Mouse (Mus musculus) midbrain, embryonic 13.5 days (tissue): ENCODE results near the gene Gm45837. TPM values are rescaled to one million over a fixed set of nuclear protein-coding genes. Genes with fewer than 3 reads are reported as not detected.

Experiments used
- ATAC-seq: fragments of 200-750 bp; cut with Nextera tagmentation; 2 replicates; pipeline ENCODE4 v1.8.0; 2017; ENCODE audit warnings: mild to moderate bottlenecking, moderate TSS enrichment, moderate library complexity
- H3K27ac ChIP-seq: fragments of 300-500 bp; sonication (generic); 2 replicates; pipeline ENCODE4 v1.5.1; 2015; ENCODE audit warnings: inconsistent platforms, mild to moderate bottlenecking, moderate library complexity
- H3K27me3 ChIP-seq: fragments of 300-500 bp; sonication (generic); 2 replicates; pipeline ENCODE4 v1.6.1; 2015; ENCODE audit warnings: mild to moderate bottlenecking, inconsistent platforms
- H3K36me3 ChIP-seq: fragments of 300-500 bp; sonication (generic); 2 replicates; pipeline ENCODE4 v1.6.1; 2015; ENCODE audit warnings: mild to moderate bottlenecking, inconsistent platforms
- H3K4me1 ChIP-seq: fragments of 300-500 bp; sonication (generic); replicated peaks from 2 replicates; pipeline ENCODE4 v1.6.1; 2015; ENCODE audit warnings: inconsistent platforms
- H3K4me2 ChIP-seq: fragments of 300-500 bp; sonication (generic); replicated peaks from 2 replicates; pipeline ENCODE4 v1.6.1; 2015; ENCODE audit warnings: moderate library complexity, mild to moderate bottlenecking, inconsistent platforms
- H3K4me3 ChIP-seq: fragments of 300-500 bp; sonication (generic); replicated peaks from 2 replicates; pipeline ENCODE4 v1.5.1; 2015; ENCODE audit warnings: mild to moderate bottlenecking, inconsistent platforms
- H3K9ac ChIP-seq: fragments of 300-500 bp; sonication (generic); replicated peaks from 2 replicates; pipeline ENCODE4 v1.6.1; 2015; ENCODE audit warnings: mild to moderate bottlenecking, inconsistent platforms
- H3K9me3 ChIP-seq: fragments of 300-500 bp; sonication (generic); 2 replicates; pipeline ENCODE4 v1.6.1; 2016; ENCODE audit warnings: mild to moderate bottlenecking, inconsistent platforms
- WGBS: fragments of 180-500 bp; shearing (Covaris S2); methylation state at CpG from one replicate; pipeline ENCODE4 v1.1.7; 2015; 5-methylcytosine and 5-hydroxymethylcytosine counted together
- polyA plus RNA-seq: library from polyadenylated mRNA; unstranded; fragments of >200 nt; fragmentation: Nextera tagmentation; extraction: Ambion mirVana; gene quantifications from 2 replicates; pipeline ENCODE4 v1.2.1, GENCODE M21; 2015

Gene Gm45837
- polyA plus RNA-seq, 1 experiment from 2014 or later, result not detected

- H3K9me3 ChIP-seq, result no peaks in the 10 kb centered on the region
- H3K4me2 ChIP-seq, result no peak overlapping the region
- no peaks in the 10 kb centered on the region for H3K36me3 ChIP-seq
- 54% methylated on average over 4 of the region's 4 CpGs for WGBS
- H3K4me1 ChIP-seq, result no peaks in the 10 kb centered on the region
- H3K27ac ChIP-seq, result no peak overlapping the region
- no peaks in the 10 kb centered on the region for H3K27me3 ChIP-seq
- H3K4me3 ChIP-seq, result no peak overlapping the region
- H3K9ac ChIP-seq, result no peak overlapping the region
- no peak for ATAC-seq
These were observed 80.3 kb downstream of the Gm45837 start for GRCm38 (mm10) chr7:101490952-101491351.

- no peak overlapping the region for H3K27ac ChIP-seq
- no peak overlapping the region for H3K4me2 ChIP-seq
- H3K4me3 ChIP-seq, result no peak overlapping the region
- H3K27me3 ChIP-seq, result 0 out of 2 replicates have a peak, but pooled peaks cover 9% of the 10 kb centered on the region
- H3K36me3 ChIP-seq, result no peaks in the 10 kb centered on the region
- ATAC-seq, result no peak
- H3K4me1 ChIP-seq, result peaks cover 5% of the 10 kb centered on the region; the same call in 1 of the 2 replicates
- no peaks in the 10 kb centered on the region for H3K9me3 ChIP-seq
- WGBS, result 82% methylated on average over 3 of the region's 3 CpGs
- no peak overlapping the region for H3K9ac ChIP-seq
These were observed 87.7 kb downstream of the Gm45837 start for GRCm38 (mm10) chr7:101498385-101498784.

- Histone ChIP-seq H3K9me3 (no peaks in the 10 kb centered on the region), H3K4me1 (peaks cover 9% of the 10 kb centered on the region), H3K36me3 (no peaks in the 10 kb centered on the region), H3K4me3 (no peak overlapping the region), H3K27ac (no peak overlapping the region), H3K27me3 (peaks cover 17% of the 10 kb centered on the region), H3K9ac (no peak overlapping the region), H3K4me2 (no peak overlapping the region)
- WGBS, result 53% methylated on average over 10 of the region's 10 CpGs
- no peak for ATAC-seq
These were observed 88.6 kb downstream of the Gm45837 start for GRCm38 (mm10) chr7:101499251-101499650.

- no peak for ATAC-seq
- WGBS, result 66% methylated on average over 9 of the region's 9 CpGs
- peaks cover 14% of the 10 kb centered on the region for H3K4me1 ChIP-seq
These were observed 89.0 kb downstream of the Gm45837 start for GRCm38 (mm10) chr7:101499701-101500100.

GRCm38 (mm10) chr7:101501236-101501635 is 90.5 kb downstream of the Gm45837 start:
- no peak overlapping the region for H3K4me2 ChIP-seq

More at GRCm38 (mm10) chr7:101499701-101500100, 89.0 kb downstream of the Gm45837 start:
- Histone ChIP-seq H3K9me3 (no peaks in the 10 kb centered on the region), H3K9ac (no peak overlapping the region), H3K27ac (no peak overlapping the region), H3K27me3 (peaks cover 20% of the 10 kb centered on the region), H3K4me2 (no peak overlapping the region), H3K4me3 (no peak overlapping the region), H3K36me3 (no peaks in the 10 kb centered on the region)

GRCm38 (mm10) chr7:101501675-101502074 is 91.0 kb downstream of the Gm45837 start:
- no peak overlapping the region for H3K27ac ChIP-seq
- H3K36me3 ChIP-seq, result no peaks in the 10 kb centered on the region
- no peak for ATAC-seq
- 69% methylated on average over 6 of the region's 6 CpGs for WGBS
- no peak overlapping the region for H3K9ac ChIP-seq
- no peak overlapping the region for H3K4me2 ChIP-seq
- peaks cover 32% of the 10 kb centered on the region for H3K27me3 ChIP-seq
- H3K4me3 ChIP-seq, result no peak overlapping the region
- peaks cover 11% of the 10 kb centered on the region for H3K4me1 ChIP-seq
- H3K9me3 ChIP-seq, result no peaks in the 10 kb centered on the region

More at GRCm38 (mm10) chr7:101501236-101501635, 90.5 kb downstream of the Gm45837 start:
- Histone ChIP-seq H3K4me1 (peaks cover 14% of the 10 kb centered on the region), H3K9me3 (no peaks in the 10 kb centered on the region), H3K36me3 (no peaks in the 10 kb centered on the region), H3K27me3 (peaks cover 32% of the 10 kb centered on the region), H3K27ac (no peak overlapping the region), H3K9ac (no peak overlapping the region), H3K4me3 (no peak overlapping the region)
- 71% methylated on average over 6 of the region's 6 CpGs for WGBS
- ATAC-seq, result no peak

- Histone ChIP-seq H3K4me2 (no peak overlapping the region), H3K27me3 (peaks cover 32% of the 10 kb centered on the region), H3K27ac (no peak overlapping the region), H3K9me3 (no peaks in the 10 kb centered on the region), H3K4me1 (peaks cover 8% of the 10 kb centered on the region; the same call in 1 of the 2 replicates), H3K4me3 (no peak overlapping the region), H3K9ac (no peak overlapping the region), H3K36me3 (no peaks in the 10 kb centered on the region)
- ATAC-seq, result peak; percentile 43
- 26% methylated on average over 8 of the region's 8 CpGs for WGBS
These were observed 92.7 kb downstream of the Gm45837 start for GRCm38 (mm10) chr7:101503351-101503750.

GRCm38 (mm10) chr7:101503803-101504202 is 93.1 kb downstream of the Gm45837 start:
- no peak for ATAC-seq
- WGBS, result 33% methylated on average over 7 of the region's 7 CpGs
- no peak overlapping the region for H3K9ac ChIP-seq

GRCm38 (mm10) chr7:101504507-101504906 is 93.8 kb downstream of the Gm45837 start:
- ATAC-seq, result peak; percentile 53
- WGBS, result 7% methylated on average over 24 of the region's 24 CpGs

More at GRCm38 (mm10) chr7:101503803-101504202, 93.1 kb downstream of the Gm45837 start:
- no peaks in the 10 kb centered on the region for H3K9me3 ChIP-seq
- H3K27ac ChIP-seq, result no peak overlapping the region
- H3K4me2 ChIP-seq, result no peak overlapping the region
- H3K4me3 ChIP-seq, result no peak overlapping the region
- peaks cover 32% of the 10 kb centered on the region for H3K27me3 ChIP-seq
- H3K4me1 ChIP-seq, result peaks cover 8% of the 10 kb centered on the region; the same call in 1 of the 2 replicates
- H3K36me3 ChIP-seq, result no peaks in the 10 kb centered on the region

GRCm38 (mm10) chr7:101509212-101509611 is 98.5 kb downstream of the Gm45837 start:
- Histone ChIP-seq H3K27me3 (peaks cover 15% of the 10 kb centered on the region), H3K9ac (no peak overlapping the region), H3K4me3 (no peak overlapping the region), H3K9me3 (no peaks in the 10 kb centered on the region), H3K4me2 (no peak overlapping the region), H3K4me1 (peaks cover 8% of the 10 kb centered on the region), H3K36me3 (no peaks in the 10 kb centered on the region), H3K27ac (no peak overlapping the region)
- 54% methylated on average over 2 of the region's 2 CpGs for WGBS
- 0 out of 2 replicates have a peak, but pooled peaks have one; percentile 12 for ATAC-seq

More at GRCm38 (mm10) chr7:101504507-101504906, 93.8 kb downstream of the Gm45837 start:
- Histone ChIP-seq H3K9me3 (no peaks in the 10 kb centered on the region), H3K4me2 (peak overlapping the region; percentile 55), H3K9ac (peak overlapping the region; percentile 44; the same call in 1 of the 2 replicates), H3K27me3 (peaks cover 32% of the 10 kb centered on the region), H3K4me3 (peak overlapping the region; percentile 28), H3K36me3 (no peaks in the 10 kb centered on the region), H3K27ac (no peak overlapping the region), H3K4me1 (peaks cover 8% of the 10 kb centered on the region; the same call in 1 of the 2 replicates)

- no peak overlapping the region for H3K27ac ChIP-seq
- no peak overlapping the region for H3K9ac ChIP-seq
- H3K4me1 ChIP-seq, result peaks cover 6% of the 10 kb centered on the region; the same call in 1 of the 2 replicates
- no peaks in the 10 kb centered on the region for H3K9me3 ChIP-seq
- ATAC-seq, result no peak
- H3K4me3 ChIP-seq, result no peak overlapping the region
- H3K4me2 ChIP-seq, result no peak overlapping the region
- H3K36me3 ChIP-seq, result no peaks in the 10 kb centered on the region
- no peaks in the 10 kb centered on the region for H3K27me3 ChIP-seq
- WGBS, result 74% methylated on average over 7 of the region's 7 CpGs
These were observed 103.0 kb downstream of the Gm45837 start for GRCm38 (mm10) chr7:101513655-101514054.

GRCm38 (mm10) chr7:101514768-101515167 is 104.1 kb downstream of the Gm45837 start:
- WGBS, result 73% methylated on average over 6 of the region's 6 CpGs
- Histone ChIP-seq H3K27me3 (no peaks in the 10 kb centered on the region), H3K4me3 (no peak overlapping the region), H3K9ac (no peak overlapping the region), H3K9me3 (no peaks in the 10 kb centered on the region), H3K27ac (peak overlapping the region; percentile 44; the same call in 1 of the 2 replicates), H3K4me2 (no peak overlapping the region), H3K4me1 (peaks cover 6% of the 10 kb centered on the region; the same call in 1 of the 2 replicates), H3K36me3 (no peaks in the 10 kb centered on the region)
- ATAC-seq, result no peak

GRCm38 (mm10) chr7:101515295-101515694 is 104.6 kb downstream of the Gm45837 start:
- no peak overlapping the region for H3K4me3 ChIP-seq
- H3K27me3 ChIP-seq, result no peaks in the 10 kb centered on the region
- H3K36me3 ChIP-seq, result no peaks in the 10 kb centered on the region
- no peaks in the 10 kb centered on the region for H3K9me3 ChIP-seq
- 51% methylated on average over 6 of the region's 6 CpGs for WGBS
- H3K9ac ChIP-seq, result no peak overlapping the region
- no peak overlapping the region for H3K4me2 ChIP-seq
- ATAC-seq, result no peak
- peaks cover 6% of the 10 kb centered on the region; the same call in 1 of the 2 replicates for H3K4me1 ChIP-seq
- H3K27ac ChIP-seq, result 0 out of 2 replicates have a peak overlapping the region, but pooled peaks have one; percentile 21
